Comparison of ENCODE assay signal across 29 mouse cellular contexts in genomic region chr4:127091188-127091587, GRCm38 (mm10). TPM values are rescaled to one million over a fixed set of nuclear protein-coding genes. Genes with fewer than 3 reads are reported as not detected.
"Had no signal": no experiment of that assay in that cellular context is flagged by ENCODE, and none has a peak within 500 bp of the region (broad histone marks: within the 10 kb centered on the region; RNA-seq: fewer than 3 reads in every experiment).

No protein-coding gene starts in this region.

- H3K36me3 ChIP-seq: liver, embryonic 15.5 days had no signal

- H3K9me3 ChIP-seq: limb, embryonic 10.5 days; limb, embryonic 12.5 days; limb, embryonic 13.5 days; limb, embryonic 15.5 days; liver, embryonic 12.5 days; liver, embryonic 13.5 days; liver, embryonic 15.5 days; lung, embryonic 15.5 days; megakaryocyte, embryonic 14.5 days; midbrain, embryonic 10.5 days; midbrain, embryonic 12.5 days; midbrain, embryonic 13.5 days; midbrain, embryonic 15.5 days had no signal

- H3K4me2 ChIP-seq: limb, embryonic 12.5 days; limb, embryonic 13.5 days; limb, embryonic 15.5 days; liver, embryonic 11.5 days; liver, embryonic 12.5 days; liver, embryonic 13.5 days; liver, embryonic 15.5 days; lung, embryonic 14.5 days; lung, embryonic 15.5 days; midbrain, embryonic 11.5 days; midbrain, embryonic 12.5 days; midbrain, embryonic 13.5 days; midbrain, embryonic 15.5 days had no signal

- DNase-seq: left cerebral cortex, postnatal 4 days; liver; liver, embryonic 13.5 days; liver, postnatal 0 days; lung, adult 18-20 months; lung, adult 2 months; lung, embryonic 14.5 days; lung, postnatal 10 days; lung, postnatal 14 days; lung, postnatal 36 days; lung, postnatal 4 days; midbrain, embryonic 14.5 days had no signal

- H3K27ac ChIP-seq: limb, embryonic 10.5 days; limb, embryonic 12.5 days; limb, embryonic 13.5 days; limb, embryonic 15.5 days; liver, embryonic 12.5 days; liver, embryonic 13.5 days; liver, embryonic 14.5 days; liver, embryonic 15.5 days; lung, embryonic 15.5 days; macrophage; midbrain, embryonic 10.5 days; midbrain, embryonic 12.5 days; midbrain, embryonic 13.5 days; midbrain, embryonic 15.5 days had no signal

- H3K4me3 ChIP-seq: limb, embryonic 10.5 days; limb, embryonic 12.5 days; limb, embryonic 13.5 days; limb, embryonic 15.5 days; liver, embryonic 12.5 days; liver, embryonic 13.5 days; liver, embryonic 15.5 days; lung, embryonic 15.5 days; megakaryocyte, embryonic 14.5 days; midbrain, embryonic 10.5 days; midbrain, embryonic 12.5 days; midbrain, embryonic 13.5 days; midbrain, embryonic 15.5 days; myocyte had no signal

- H3K9ac ChIP-seq: limb, embryonic 12.5 days; limb, embryonic 13.5 days; limb, embryonic 15.5 days; liver, embryonic 12.5 days; liver, embryonic 13.5 days; liver, embryonic 14.5 days; liver, embryonic 15.5 days; liver, postnatal 0 days; lung, embryonic 14.5 days; lung, embryonic 15.5 days; midbrain, embryonic 12.5 days; midbrain, embryonic 13.5 days; midbrain, embryonic 15.5 days had no signal

- H3K27me3 ChIP-seq: limb, embryonic 12.5 days; limb, embryonic 13.5 days; limb, embryonic 15.5 days; liver, embryonic 12.5 days; liver, embryonic 13.5 days; liver, embryonic 15.5 days; lung, embryonic 15.5 days; megakaryocyte, embryonic 14.5 days; midbrain, embryonic 12.5 days; midbrain, embryonic 13.5 days; midbrain, embryonic 15.5 days had no signal

- H3K4me1 ChIP-seq: limb, embryonic 10.5 days; limb, embryonic 12.5 days; limb, embryonic 13.5 days; limb, embryonic 15.5 days; liver, embryonic 12.5 days; liver, embryonic 13.5 days; liver, embryonic 15.5 days; lung, embryonic 15.5 days; megakaryocyte, embryonic 14.5 days; midbrain, embryonic 10.5 days; midbrain, embryonic 12.5 days; midbrain, embryonic 13.5 days; midbrain, embryonic 15.5 days had no signal

RNA-seq across cellular contexts. Expression of gene Zmym6, which starts 14.0 kb away (rescaled TPM):
- polyA plus RNA-seq: myocyte had no signal
